Mouse (Mus musculus): ENCODE measurements around the gene Bbof1.

The Bbof1 gene

GRCm38 (mm10) chr12:84481251-84481650 is 72.4 kb downstream of the Bbof1 start:
- peak; percentile 36 for DNase-seq

- peak; percentile 34 for DNase-seq
Observed at GRCm38 (mm10) chr12:84482778-84483585, 74.1 kb downstream of the Bbof1 start.

DNA sequence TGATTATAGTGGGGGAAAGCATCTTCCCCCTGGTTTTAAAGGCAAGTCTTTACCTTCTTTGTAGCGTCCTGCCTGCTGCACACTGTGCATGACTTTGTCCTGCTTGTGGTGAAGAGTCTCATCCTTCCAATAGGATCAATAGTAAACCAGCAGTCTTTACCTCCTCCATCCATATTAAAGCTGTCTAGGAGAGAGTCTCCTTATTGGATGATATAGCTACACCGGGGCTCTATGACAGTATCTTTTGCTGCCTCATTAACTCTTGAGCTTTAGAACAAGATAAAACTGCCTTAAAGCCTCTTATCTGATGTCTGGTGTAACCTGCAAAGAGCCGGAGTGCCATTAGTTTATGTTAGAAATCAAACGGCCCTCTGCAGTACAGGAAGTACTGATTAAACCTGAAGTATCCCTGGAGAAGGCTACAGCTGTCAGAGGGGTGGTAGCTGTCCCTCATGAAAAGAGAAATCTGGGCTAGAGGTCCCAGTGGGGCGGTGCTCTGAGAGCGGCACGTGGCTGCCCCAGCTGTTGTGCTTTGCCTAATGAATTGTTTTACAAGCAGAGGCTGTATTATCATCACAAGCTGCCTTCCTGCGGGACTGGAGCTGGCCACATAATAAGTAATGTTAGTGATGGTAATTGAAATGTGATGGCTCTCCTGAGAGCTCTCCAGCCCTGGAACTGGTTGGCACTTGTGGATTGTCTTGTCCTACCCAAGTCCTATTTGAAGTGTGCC is 78.6 kb downstream of the Bbof1 start:
- no peak for DNase-seq
